Mouse (Mus musculus): Measurements from ENCODE around the gene Rgs3. TPM values are rescaled to one million over a fixed set of nuclear protein-coding genes. Genes with fewer than 3 reads are reported as not detected.

Gene Rgs3
- polyA plus RNA-seq, 1 experiment from 2014 or later = 62.2 TPM

GRCm38 (mm10) chr4:62677047-62677737 is 117.5 kb downstream of the Rgs3 start:
- WGBS = 64% methylated on average over 10 of the region's 10 CpGs
- Histone ChIP-seq H3K27me3 (replicated peaks) (peaks cover 61% of the 10 kb centered on the region), H3K36me3 (peaks cover 19% of the 10 kb centered on the region), H3K27ac (replicated peaks) (no peak overlapping the region), H3K9ac (0 out of 2 replicates have a peak overlapping the region, but pooled peaks have one; percentile 35), H3K9me3 (no peaks in the 10 kb centered on the region), H3K4me2 (peak overlapping the region; percentile 72; the same call in 1 of the 2 replicates), H3K4me3 (no peak overlapping the region), H3K4me1 (peaks cover 63% of the 10 kb centered on the region)
- no peak for ATAC-seq (ENCODE audit: extremely low read depth, insufficient number of reproducible peaks, low FRiP score, low TSS enrichment)

GRCm38 (mm10) chr4:62679157-62679556 is 119.5 kb downstream of the Rgs3 start:
- Histone ChIP-seq H3K4me1 (peaks cover 66% of the 10 kb centered on the region), H3K4me3 (no peak overlapping the region), H3K27ac (replicated peaks) (no peak overlapping the region), H3K36me3 (peaks cover 19% of the 10 kb centered on the region), H3K4me2 (no peak overlapping the region), H3K9ac (no peak overlapping the region), H3K9me3 (no peaks in the 10 kb centered on the region), H3K27me3 (replicated peaks) (peaks cover 67% of the 10 kb centered on the region)
- WGBS = 77% methylated on average over 9 of the region's 9 CpGs
- no peak for ATAC-seq (ENCODE audit: extremely low read depth, insufficient number of reproducible peaks, low FRiP score, low TSS enrichment)

DNA sequence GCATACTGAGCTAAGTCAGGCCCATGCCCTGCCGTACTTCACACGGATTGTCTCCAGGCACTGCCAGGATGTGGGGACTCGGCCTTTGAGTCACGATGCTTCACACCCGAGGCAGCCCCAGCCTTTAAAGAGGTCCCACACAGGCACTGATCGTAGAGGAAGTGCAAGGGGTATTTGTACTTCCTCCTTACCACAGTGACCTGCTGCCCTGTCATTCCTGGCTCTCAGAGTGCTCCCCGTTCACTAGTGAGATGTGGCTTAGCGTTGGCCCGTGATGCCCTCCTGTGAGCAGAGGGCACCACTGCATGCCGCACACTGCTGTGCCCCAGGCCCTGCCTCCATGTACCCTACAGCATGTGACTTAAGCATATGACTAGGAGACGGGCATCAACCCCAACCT is 121.8 kb downstream of the Rgs3 start:
- Histone ChIP-seq H3K27ac (replicated peaks) (no peak overlapping the region), H3K4me1 (peaks cover 70% of the 10 kb centered on the region), H3K9ac (no peak overlapping the region), H3K9me3 (no peaks in the 10 kb centered on the region), H3K4me3 (no peak overlapping the region), H3K36me3 (peaks cover 19% of the 10 kb centered on the region), H3K4me2 (no peak overlapping the region), H3K27me3 (replicated peaks) (peaks cover 78% of the 10 kb centered on the region)
- 72% methylated on average over 11 of the region's 11 CpGs for WGBS
- ATAC-seq (ENCODE audit: extremely low read depth, insufficient number of reproducible peaks, low FRiP score, low TSS enrichment) = no peak

DNA sequence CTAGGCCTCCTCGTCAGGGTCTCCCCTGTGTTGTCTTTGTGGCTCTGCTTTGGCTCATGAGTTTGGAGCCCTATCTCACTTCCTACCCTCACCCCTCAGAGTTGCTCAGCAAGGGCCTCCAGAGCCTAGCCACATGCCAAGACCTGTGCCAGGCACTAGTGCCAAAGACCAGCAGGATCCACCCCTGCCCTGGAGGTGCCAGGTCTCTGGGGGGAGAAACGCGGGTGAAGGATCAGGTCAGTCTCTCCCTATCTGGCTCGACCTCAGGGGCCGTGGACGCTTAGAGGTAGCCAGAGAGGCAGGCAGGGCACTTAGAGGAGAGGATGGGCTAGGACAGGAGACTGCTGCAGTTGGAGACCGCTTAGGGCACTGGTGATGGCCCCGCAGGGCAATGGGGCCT is 122.7 kb downstream of the Rgs3 start:
- Histone ChIP-seq H3K4me3 (no peak overlapping the region), H3K4me1 (peaks cover 66% of the 10 kb centered on the region), H3K36me3 (peaks cover 19% of the 10 kb centered on the region), H3K9me3 (no peaks in the 10 kb centered on the region), H3K27me3 (replicated peaks) (peaks cover 76% of the 10 kb centered on the region), H3K4me2 (no peak overlapping the region), H3K27ac (replicated peaks) (no peak overlapping the region), H3K9ac (0 out of 2 replicates have a peak overlapping the region, but pooled peaks have one; percentile 1)
- no peak for ATAC-seq (ENCODE audit: extremely low read depth, insufficient number of reproducible peaks, low FRiP score, low TSS enrichment)
- 76% methylated on average over 8 of the region's 8 CpGs for WGBS

DNA sequence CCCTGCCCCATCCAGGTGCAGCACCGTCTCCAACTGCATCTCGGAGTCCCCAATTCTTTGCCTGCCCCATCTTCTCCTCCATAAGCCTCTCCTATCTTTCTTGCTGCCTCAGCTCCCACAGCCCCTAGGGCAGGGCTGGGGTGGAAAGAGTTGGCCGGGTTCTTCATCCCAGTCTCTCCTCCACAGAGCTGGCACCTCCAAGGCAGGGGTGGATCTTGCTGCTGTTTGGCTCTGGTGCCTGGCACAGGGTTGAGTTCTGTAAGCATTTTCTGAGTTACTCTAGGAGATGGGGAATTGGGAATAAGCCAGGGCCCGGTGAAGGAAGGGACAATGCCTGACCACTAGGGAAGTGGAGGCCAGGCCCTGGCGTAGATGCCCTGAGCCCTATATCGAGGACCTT is 123.5 kb downstream of the Rgs3 start:
- Histone ChIP-seq H3K27me3 (replicated peaks) (peaks cover 76% of the 10 kb centered on the region), H3K27ac (replicated peaks) (no peak overlapping the region), H3K36me3 (peaks cover 19% of the 10 kb centered on the region), H3K9me3 (no peaks in the 10 kb centered on the region), H3K4me3 (no peak overlapping the region), H3K4me2 (no peak overlapping the region), H3K9ac (no peak overlapping the region), H3K4me1 (peaks cover 62% of the 10 kb centered on the region)
- ATAC-seq (ENCODE audit: extremely low read depth, insufficient number of reproducible peaks, low FRiP score, low TSS enrichment) = no peak
- WGBS = 86% methylated on average over 6 of the region's 6 CpGs

DNA sequence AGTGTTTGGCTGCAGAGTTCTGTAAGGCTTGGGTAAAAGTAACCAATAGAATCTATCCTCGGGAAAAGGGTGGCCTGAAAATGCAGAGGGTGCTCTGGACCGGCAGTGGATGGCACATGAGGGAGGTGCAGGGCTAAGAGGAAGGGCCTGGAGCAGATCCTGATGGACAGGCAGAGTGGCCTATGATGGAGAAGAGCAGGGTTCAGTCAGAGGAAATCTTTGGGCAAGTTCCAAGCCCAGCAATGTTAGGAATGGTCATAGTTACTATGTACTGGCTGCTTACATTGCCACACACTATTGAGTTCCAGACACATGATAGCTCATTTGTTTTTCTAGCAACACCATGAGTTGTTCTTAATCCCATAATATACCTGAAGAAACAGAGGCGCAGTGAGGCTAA is 124.7 kb downstream of the Rgs3 start:
- ATAC-seq (ENCODE audit: extremely low read depth, insufficient number of reproducible peaks, low FRiP score, low TSS enrichment) = no peak

DNA sequence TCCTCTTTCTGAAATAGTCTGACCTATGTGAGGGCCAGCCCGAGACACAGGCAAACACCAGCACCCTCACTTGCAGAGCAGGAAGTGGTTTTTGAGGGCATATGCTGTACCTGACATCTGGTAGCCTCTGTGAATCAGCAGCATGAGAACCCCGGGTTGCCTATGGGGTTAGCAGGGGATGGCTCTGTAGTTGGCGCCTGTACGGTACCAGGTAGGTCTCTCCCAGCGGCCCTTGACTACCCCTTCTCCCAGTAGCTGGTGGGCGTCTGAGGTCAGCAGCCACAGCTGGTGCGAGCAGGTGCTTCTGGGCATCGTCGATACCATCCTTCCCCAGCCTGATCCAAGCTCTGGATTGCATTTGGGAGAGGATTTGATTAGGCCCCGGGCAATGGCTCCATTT is 125.6 kb downstream of the Rgs3 start:
- peaks cover 17% of the 10 kb centered on the region for H3K36me3 ChIP-seq
- no peak overlapping the region for H3K4me3 ChIP-seq
- H3K9me3 ChIP-seq = no peaks in the 10 kb centered on the region
- WGBS = 72% methylated on average over 10 of the region's 10 CpGs
- 0 out of 2 replicates have a peak overlapping the region, but pooled peaks have one; percentile 3 for H3K9ac ChIP-seq
- no peak overlapping the region for H3K27ac ChIP-seq (replicated peaks)
- no peak for ATAC-seq (ENCODE audit: extremely low read depth, insufficient number of reproducible peaks, low FRiP score, low TSS enrichment)
- no peak overlapping the region for H3K4me2 ChIP-seq
- H3K4me1 ChIP-seq = peaks cover 63% of the 10 kb centered on the region
- H3K27me3 ChIP-seq (replicated peaks) = peaks cover 76% of the 10 kb centered on the region

More for the DNA sequence above, 124.7 kb downstream of the Rgs3 start:
- H3K9me3 ChIP-seq = no peaks in the 10 kb centered on the region
- peaks cover 64% of the 10 kb centered on the region for H3K4me1 ChIP-seq
- WGBS = 71% methylated on average over 3 of the region's 3 CpGs
- no peak overlapping the region for H3K27ac ChIP-seq (replicated peaks)
- no peak overlapping the region for H3K9ac ChIP-seq
- peaks cover 19% of the 10 kb centered on the region for H3K36me3 ChIP-seq
- H3K4me3 ChIP-seq = no peak overlapping the region
- H3K4me2 ChIP-seq = no peak overlapping the region
- peaks cover 79% of the 10 kb centered on the region for H3K27me3 ChIP-seq (replicated peaks)

DNA sequence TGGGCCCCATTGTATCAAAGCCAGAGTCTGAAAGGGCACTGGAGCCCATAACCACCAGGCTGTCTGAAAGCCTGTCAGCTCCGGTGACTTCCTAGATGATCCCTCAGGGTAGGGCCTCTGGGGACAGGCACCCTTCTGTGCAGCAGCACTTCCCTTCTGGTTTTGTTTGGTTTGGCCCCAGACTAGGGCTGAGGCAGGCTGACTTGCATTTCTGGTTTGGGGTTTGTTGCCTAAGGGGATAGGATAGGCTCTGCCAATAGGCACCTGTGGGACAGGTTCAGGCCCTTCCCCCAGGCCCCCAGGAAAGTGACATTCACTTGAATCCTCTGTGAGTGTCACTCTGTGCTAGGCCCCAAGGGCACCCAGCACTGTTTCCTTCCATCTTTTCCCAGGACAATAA is 127.1 kb downstream of the Rgs3 start:
- no peak overlapping the region for H3K4me2 ChIP-seq
- H3K36me3 ChIP-seq = peaks cover 13% of the 10 kb centered on the region; the same call in 1 of the 2 replicates
- no peak overlapping the region for H3K9ac ChIP-seq
- 48% methylated on average over 1 of the region's 1 CpGs for WGBS
- no peaks in the 10 kb centered on the region for H3K9me3 ChIP-seq
- H3K27me3 ChIP-seq (replicated peaks) = peaks cover 76% of the 10 kb centered on the region
- H3K4me1 ChIP-seq = peaks cover 64% of the 10 kb centered on the region
- ATAC-seq (ENCODE audit: extremely low read depth, insufficient number of reproducible peaks, low FRiP score, low TSS enrichment) = no peak
- no peak overlapping the region for H3K4me3 ChIP-seq
- H3K27ac ChIP-seq (replicated peaks) = no peak overlapping the region

- WGBS = 80% methylated on average over 5 of the region's 5 CpGs
These were observed 128.5 kb downstream of the Rgs3 start for GRCm38 (mm10) chr4:62688142-62688541.

DNA sequence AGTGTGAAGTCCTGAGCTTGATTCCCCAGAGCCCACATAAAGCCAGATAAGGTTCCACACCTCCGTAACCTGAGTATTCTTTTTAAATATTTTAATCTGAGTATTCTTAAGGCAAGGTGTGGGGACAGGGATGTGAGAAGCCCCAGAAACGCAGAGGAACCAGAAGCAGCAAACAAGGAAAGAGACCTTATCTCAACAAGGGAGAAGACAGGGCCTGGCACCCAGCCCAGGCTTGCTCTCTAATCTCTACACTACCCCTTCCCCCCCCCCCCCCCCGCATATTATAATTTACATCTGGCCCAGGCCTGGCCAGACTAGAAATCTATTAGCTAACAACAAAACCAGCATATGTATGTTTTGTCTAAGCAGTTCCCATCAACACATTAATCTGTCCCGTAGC is 131.3 kb downstream of the Rgs3 start:
- no peak for ATAC-seq (ENCODE audit: extremely low read depth, insufficient number of reproducible peaks, low FRiP score, low TSS enrichment)
- peaks cover 75% of the 10 kb centered on the region for H3K27me3 ChIP-seq (replicated peaks)
- 36% methylated on average over 3 of the region's 4 CpGs for WGBS
- H3K9ac ChIP-seq = no peak overlapping the region
- no peak overlapping the region for H3K4me2 ChIP-seq
- H3K4me1 ChIP-seq = peaks cover 69% of the 10 kb centered on the region
- H3K9me3 ChIP-seq = no peaks in the 10 kb centered on the region
- peaks cover 37% of the 10 kb centered on the region for H3K36me3 ChIP-seq
- peak overlapping the region; percentile 6; the same call in 1 of the 2 replicates for H3K27ac ChIP-seq (replicated peaks)
- H3K4me3 ChIP-seq = no peak overlapping the region

More at GRCm38 (mm10) chr4:62688142-62688541, 128.5 kb downstream of the Rgs3 start:
- Histone ChIP-seq H3K9ac (no peak overlapping the region), H3K27ac (replicated peaks) (no peak overlapping the region), H3K4me2 (no peak overlapping the region), H3K4me1 (peaks cover 68% of the 10 kb centered on the region), H3K4me3 (no peak overlapping the region), H3K27me3 (replicated peaks) (peaks cover 77% of the 10 kb centered on the region), H3K36me3 (peaks cover 24% of the 10 kb centered on the region), H3K9me3 (no peaks in the 10 kb centered on the region)
- ATAC-seq (ENCODE audit: extremely low read depth, insufficient number of reproducible peaks, low FRiP score, low TSS enrichment) = no peak

GRCm38 (mm10) chr4:62691625-62692024 is 132.0 kb downstream of the Rgs3 start:
- H3K9ac ChIP-seq = no peak overlapping the region
- H3K4me2 ChIP-seq = no peak overlapping the region
- H3K27ac ChIP-seq (replicated peaks) = peak overlapping the region; percentile 43
- no peaks in the 10 kb centered on the region for H3K9me3 ChIP-seq
- peaks cover 74% of the 10 kb centered on the region for H3K27me3 ChIP-seq (replicated peaks)
- peaks cover 37% of the 10 kb centered on the region for H3K36me3 ChIP-seq
- no peak for ATAC-seq (ENCODE audit: extremely low read depth, insufficient number of reproducible peaks, low FRiP score, low TSS enrichment)
- 64% methylated on average over 1 of the region's 1 CpGs for WGBS
- no peak overlapping the region for H3K4me3 ChIP-seq
- H3K4me1 ChIP-seq = peaks cover 68% of the 10 kb centered on the region

- Histone ChIP-seq H3K36me3 (peaks cover 37% of the 10 kb centered on the region), H3K4me2 (no peak overlapping the region), H3K9ac (0 out of 2 replicates have a peak overlapping the region, but pooled peaks have one; percentile 15), H3K27ac (replicated peaks) (no peak overlapping the region), H3K9me3 (no peaks in the 10 kb centered on the region), H3K4me1 (peaks cover 84% of the 10 kb centered on the region), H3K27me3 (replicated peaks) (peaks cover 59% of the 10 kb centered on the region), H3K4me3 (no peak overlapping the region)
- WGBS = 34% methylated on average over 10 of the region's 10 CpGs
- no peak for ATAC-seq (ENCODE audit: extremely low read depth, insufficient number of reproducible peaks, low FRiP score, low TSS enrichment)
These were observed 134.2 kb downstream of the Rgs3 start for GRCm38 (mm10) chr4:62693839-62694238.
